Mouse (Mus musculus) heart, embryonic 13.5 days (tissue): ENCODE measurements around the gene Map3k14. TPM values are rescaled to one million over a fixed set of nuclear protein-coding genes. Genes with fewer than 3 reads are reported as not detected.

Experiments used
- polyA plus RNA-seq: library from polyadenylated mRNA; unstranded; fragments of >200 nt; fragmentation: Nextera tagmentation; extraction: Ambion mirVana; gene quantifications from 2 replicates; pipeline ENCODE4 v1.2.1, GENCODE M21; 2015

The Map3k14 gene
- polyA plus RNA-seq, 1 experiment from 2014 or later, result 1.8 TPM

Other genes with a start within 250 kb of the Map3k14 start
- gene Nmt1, start 239.3 kb downstream of the Map3k14 start, polyA plus RNA-seq, result 39.7 and 47.3 TPM in 2 replicates
- 95.9 and 101 TPM in 2 replicates for gene Dcakd, start 239.1 kb downstream of the Map3k14 start, polyA plus RNA-seq
- gene Plcd3, start 165.8 kb downstream of the Map3k14 start, polyA plus RNA-seq, result 7.8 and 8.7 TPM in 2 replicates
- gene Acbd4, start 165.8 kb downstream of the Map3k14 start, polyA plus RNA-seq, result 12.0 and 14.3 TPM in 2 replicates
- 2.8 and 3.0 TPM in 2 replicates for gene Hexim1, start 151.2 kb downstream of the Map3k14 start, polyA plus RNA-seq
- 5.7 and 6.2 TPM in 2 replicates for gene Hexim2, start 135.0 kb downstream of the Map3k14 start, polyA plus RNA-seq
- gene Fmnl1, start 96.4 kb downstream of the Map3k14 start, polyA plus RNA-seq, result 2.0 and 2.6 TPM in 2 replicates
- not detected in 2 replicates for gene 1700023F06Rik, start 58.9 kb downstream of the Map3k14 start, polyA plus RNA-seq
- not detected in 2 replicates for gene Spata32, start 49.0 kb downstream of the Map3k14 start, polyA plus RNA-seq
- gene Arhgap27, start 96.2 kb upstream of the Map3k14 start, polyA plus RNA-seq, result 5.6 and 5.8 TPM in 2 replicates
- gene Plekhm1, start 145.2 kb upstream of the Map3k14 start, polyA plus RNA-seq, result 4.8 and 5.3 TPM in 2 replicates
- not detected in 2 replicates for gene Lrrc37a, start 237.1 kb upstream of the Map3k14 start, polyA plus RNA-seq